Mouse (Mus musculus) ES-E14 (cell line): ENCODE results near the gene Pkd1.

Experiments
- CHD2 ChIP-seq: IDR thresholded peaks from 2 replicates; pipeline ENCODE4 v1.6.1; 2014; ENCODE audit warnings: mild to moderate bottlenecking, low read depth, low read length, inconsistent platforms
- MAFK ChIP-seq: IDR thresholded peaks from 2 replicates; pipeline ENCODE4 v1.6.1; 2014; ENCODE audit warnings: mild to moderate bottlenecking, low read depth, low read length, inconsistent platforms; ENCODE audit not compliant: insufficient read depth
- ZC3H11A ChIP-seq: IDR thresholded peaks from 2 replicates; pipeline ENCODE4 v1.6.1; 2012; ENCODE audit warnings: low read depth, mild to moderate bottlenecking, inconsistent platforms, low read length, borderline replicate concordance
- ZNF384 ChIP-seq: IDR thresholded peaks from 2 replicates; pipeline ENCODE4 v1.6.1; 2012; ENCODE audit warnings: low read depth, low read length, inconsistent platforms

- TF ChIP-seq MAFK (no peak), CHD2 (no peak), ZC3H11A (no peak), ZNF384 (no peak)
Observed at GRCm38 (mm10) chr17:24593992-24594890, 44.6 kb downstream of the Pkd1 start.
